ENCODE assay signal across 11 mouse cellular contexts in genomic region chr8:111403391-111403790, GRCm38 (mm10). TPM values are rescaled to one million over a fixed set of nuclear protein-coding genes. Genes with fewer than 3 reads are reported as not detected.
DNase-seq lines count a peak whose midpoint lies in the region; ATAC-seq and TF ChIP-seq lines count a peak whose summit lies in the region.
"Had no signal": no experiment of that assay in that cellular context is flagged by ENCODE, and none has a peak within 500 bp of the region (broad histone marks: within the 10 kb centered on the region; RNA-seq: fewer than 3 reads in every experiment).

No protein-coding gene starts in this region.

- H3K4me3 ChIP-seq in lung, embryonic 14.5 days (ENCODE audit: low read depth, low read length), result no peak overlapping the region
- no peak overlapping the region for H3K4me3 ChIP-seq in stomach, postnatal 0 days (ENCODE audit: low read depth, low read length)
- H3K4me3 ChIP-seq in forebrain, embryonic 10.5 days, result no peak overlapping the region
- no peak overlapping the region for H3K4me3 ChIP-seq in hindbrain, embryonic 12.5 days
- H3K4me3 ChIP-seq: hindbrain, embryonic 15.5 days; liver, embryonic 13.5 days had no signal

- no peaks in the 10 kb centered on the region for H3K4me1 ChIP-seq in lung, embryonic 14.5 days (ENCODE audit: insufficient read depth)
- no peaks in the 10 kb centered on the region for H3K4me1 ChIP-seq in stomach, postnatal 0 days (replicated peaks; ENCODE audit: control insufficient read depth, insufficient read depth)
- no peaks in the 10 kb centered on the region for H3K4me1 ChIP-seq in forebrain, embryonic 10.5 days
- H3K4me1 ChIP-seq in hindbrain, embryonic 12.5 days, result no peaks in the 10 kb centered on the region
- H3K4me1 ChIP-seq: hindbrain, embryonic 15.5 days; liver, embryonic 13.5 days had no signal

- peak; percentile 13 for DNase-seq in embryo, embryonic 10.5 days (ENCODE audit: low spot score)
- DNase-seq in embryo, embryonic 10 days (ENCODE audit: low spot score), result no peak
- DNase-seq in lung, embryonic 14.5 days, result peak; percentile 27
- DNase-seq in lung, postnatal 25 days (ENCODE audit: low spot score), result no peak
- peak; percentile 31 for DNase-seq in stomach, postnatal 0 days (ENCODE audit: low spot score)
- no peak for DNase-seq in forebrain, embryonic 10.5 days (ENCODE audit: extremely low spot score, low spot score)
- DNase-seq: liver, embryonic 13.5 days had no signal

- ATAC-seq in lung, embryonic 14.5 days (ENCODE audit: insufficient read depth), result no peak
- ATAC-seq in common myeloid progenitor, adult 5-6 weeks (replicated peaks; ENCODE audit: low read depth, poor library complexity, severe bottlenecking), result peak; percentile 89
- peak; percentile 42; the same call in 1 of the 2 replicates for ATAC-seq in stomach, postnatal 0 days (ENCODE audit: low FRiP score, low TSS enrichment)
- ATAC-seq in hindbrain, embryonic 12.5 days (ENCODE audit: low FRiP score), result no peak

- peak; percentile 56 for TF ChIP-seq CTCF in lung, embryonic 14.5 days (IDR thresholded peaks at IDR 0.05; ENCODE audit: low read depth)
- TF ChIP-seq CTCF in stomach, postnatal 0 days (IDR thresholded peaks at IDR 0.05; ENCODE audit: low read depth), result peak; percentile 67

- H3K9ac ChIP-seq in lung, embryonic 14.5 days, result no peak overlapping the region
- no peak overlapping the region for H3K9ac ChIP-seq in stomach, postnatal 0 days (ENCODE audit: low read length)
- H3K9ac ChIP-seq in hindbrain, embryonic 12.5 days, result no peak overlapping the region
- H3K9ac ChIP-seq: hindbrain, embryonic 15.5 days; liver, embryonic 13.5 days had no signal

- no peaks in the 10 kb centered on the region for H3K27me3 ChIP-seq in lung, embryonic 14.5 days (ENCODE audit: insufficient read depth, low read length)
- no peaks in the 10 kb centered on the region for H3K27me3 ChIP-seq in stomach, postnatal 0 days (ENCODE audit: control insufficient read depth, insufficient read depth, low read length)
- H3K27me3 ChIP-seq in forebrain, embryonic 10.5 days (ENCODE audit: poor library complexity, severe bottlenecking), result 0 out of 2 replicates have a peak, but pooled peaks cover 7% of the 10 kb centered on the region
- H3K27me3 ChIP-seq in hindbrain, embryonic 12.5 days, result no peaks in the 10 kb centered on the region
- H3K27me3 ChIP-seq: hindbrain, embryonic 15.5 days had no signal

- no peaks in the 10 kb centered on the region for H3K36me3 ChIP-seq in lung, embryonic 14.5 days (ENCODE audit: insufficient read depth)
- no peaks in the 10 kb centered on the region for H3K36me3 ChIP-seq in stomach, postnatal 0 days (ENCODE audit: control insufficient read depth, insufficient read depth, low read length)
- no peaks in the 10 kb centered on the region for H3K36me3 ChIP-seq in forebrain, embryonic 10.5 days (replicated peaks)
- no peaks in the 10 kb centered on the region for H3K36me3 ChIP-seq in hindbrain, embryonic 12.5 days
- H3K36me3 ChIP-seq: hindbrain, embryonic 15.5 days; liver, embryonic 13.5 days had no signal

- no peak overlapping the region for H3K4me2 ChIP-seq in lung, embryonic 14.5 days
- H3K4me2 ChIP-seq in stomach, postnatal 0 days (replicated peaks; ENCODE audit: low read depth), result no peak overlapping the region
- no peak overlapping the region for H3K4me2 ChIP-seq in hindbrain, embryonic 12.5 days (replicated peaks)
- H3K4me2 ChIP-seq: hindbrain, embryonic 15.5 days; liver, embryonic 13.5 days had no signal

- 36% methylated on average over 4 of the region's 4 CpGs for WGBS in lung, embryonic 14.5 days
- WGBS in stomach, postnatal 0 days, result 34% methylated on average over 4 of the region's 4 CpGs
- 53% methylated on average over 4 of the region's 4 CpGs for WGBS in forebrain, embryonic 10.5 days
- WGBS in hindbrain, embryonic 12.5 days, result 47% methylated on average over 4 of the region's 4 CpGs

- no peak overlapping the region for H3K27ac ChIP-seq in lung, embryonic 14.5 days (ENCODE audit: low read depth)
- H3K27ac ChIP-seq in stomach, postnatal 0 days (replicated peaks), result no peak overlapping the region
- H3K27ac ChIP-seq in forebrain, embryonic 10.5 days, result no peak overlapping the region
- no peak overlapping the region for H3K27ac ChIP-seq in hindbrain, embryonic 12.5 days
- H3K27ac ChIP-seq: hindbrain, embryonic 15.5 days; liver, embryonic 13.5 days had no signal

- no peak for TF ChIP-seq EP300 in stomach, postnatal 0 days (optimal IDR thresholded peaks at IDR 0.05)

- no peaks in the 10 kb centered on the region for H3K9me3 ChIP-seq in lung, embryonic 14.5 days (ENCODE audit: low read depth, low read length)
- H3K9me3 ChIP-seq in stomach, postnatal 0 days (ENCODE audit: control insufficient read depth, low read length), result no peaks in the 10 kb centered on the region
- no peaks in the 10 kb centered on the region for H3K9me3 ChIP-seq in forebrain, embryonic 10.5 days
- H3K9me3 ChIP-seq in hindbrain, embryonic 12.5 days (replicated peaks), result no peaks in the 10 kb centered on the region
- H3K9me3 ChIP-seq: hindbrain, embryonic 15.5 days; liver, embryonic 13.5 days had no signal

RNA-seq across cellular contexts. Expression of gene Fa2h, which starts 9.8 kb away (rescaled TPM):
- polyA plus RNA-seq in lung, embryonic 14.5 days (2014; fragmentation: Nextera tagmentation; extraction: Ambion mirVana), result 0.07 TPM in 1 of 2 replicates, not detected in the other
- total RNA-seq in common myeloid progenitor, adult 5-6 weeks (2017), result not detected in 2 replicates
- 24.7 and 34.2 TPM in 2 replicates for polyA plus RNA-seq in stomach, postnatal 0 days (2015; fragmentation: Nextera tagmentation; extraction: Ambion mirVana)
- polyA plus RNA-seq in forebrain, embryonic 10.5 days (2016; fragmentation: Nextera tagmentation; extraction: Ambion mirVana), result not detected in 2 replicates
- polyA plus RNA-seq in hindbrain, embryonic 12.5 days (2016; fragmentation: Nextera tagmentation; extraction: Ambion mirVana), result 0.12 TPM in 1 of 2 replicates, not detected in the other
- total RNA-seq: neutrophil, adult 5-6 weeks had no signal
- polyA plus RNA-seq: liver, embryonic 13.5 days had no signal

Comparison
In these comparisons a context has a peak if more than half of its experiments do, and no peak if none do; other contexts are left out.
1. DNase-seq: peak in embryo, embryonic 10.5 days (single experiment), lung, embryonic 14.5 days (single experiment) and stomach, postnatal 0 days (single experiment); none in embryo, embryonic 10 days (single experiment), lung, postnatal 25 days (single experiment) and forebrain, embryonic 10.5 days (single experiment).
2. ATAC-seq: peak in common myeloid progenitor, adult 5-6 weeks (single experiment) and stomach, postnatal 0 days (single experiment); none in lung, embryonic 14.5 days (single experiment) and hindbrain, embryonic 12.5 days (single experiment).
3. RNA of gene Fa2h, which starts 9.8 kb away (polyA plus RNA-seq): 24.7 to 34.2 TPM in stomach, postnatal 0 days; 0.12 TPM in hindbrain, embryonic 12.5 days, 0.07 TPM in lung, embryonic 14.5 days and not detected in forebrain, embryonic 10.5 days; every median in the first group is over 10 times any median in the second.